8 mouse cellular contexts compared by ENCODE assay signal in the genomic region with DNA sequence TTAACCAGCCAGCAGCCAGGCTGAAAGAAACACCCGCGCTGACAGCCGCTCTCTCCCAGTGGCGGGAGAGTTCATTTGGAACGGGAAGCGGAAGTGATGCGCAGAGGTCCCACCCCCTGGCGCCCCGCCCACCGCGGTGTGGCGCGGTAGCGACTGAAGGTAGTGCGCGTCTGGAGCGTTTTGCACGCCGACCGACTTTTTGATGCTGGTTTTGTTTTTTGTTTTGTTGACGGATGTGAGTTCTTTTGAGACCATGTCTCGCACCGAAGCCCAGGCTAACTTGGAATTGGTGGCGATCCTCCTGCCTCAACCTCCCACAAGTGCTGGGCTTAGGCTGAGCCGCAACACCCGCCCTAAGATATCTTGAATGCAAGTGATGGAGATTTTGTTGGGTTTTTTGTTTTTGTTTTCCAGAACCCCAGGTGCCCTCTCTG. TPM values are rescaled to one million over a fixed set of nuclear protein-coding genes. Genes with fewer than 3 reads are reported as not detected.
A peak's percentile ranks its signal among the peaks of the same experiment; 100 is the strongest.
DNase-seq lines count a peak whose midpoint lies in the region; ATAC-seq and TF ChIP-seq lines count a peak whose summit lies in the region.

Prim2 (minus strand) TSS at position 88 of the 434 bp plus-strand sequence.

- peaks cover 33% of the 10 kb centered on the region for H3K36me3 ChIP-seq in embryonic facial prominence, embryonic 10.5 days (replicated peaks)
- peaks cover 2% of the 10 kb centered on the region; the same call in 1 of the 2 replicates for H3K36me3 ChIP-seq in limb, embryonic 11.5 days (ENCODE audit: control insufficient read depth, insufficient read depth, low read length)
- peaks cover 15% of the 10 kb centered on the region for H3K36me3 ChIP-seq in midbrain, embryonic 13.5 days
- no peaks in the 10 kb centered on the region for H3K36me3 ChIP-seq in small intestine, adult 2 months (ENCODE audit: control insufficient read depth, insufficient read depth, low read length)

- peak; percentile 92 for DNase-seq in 3134 (ENCODE audit: extremely low read depth, insufficient read length, low spot score)
- DNase-seq in adrenal gland, postnatal 14 days: peak; percentile 93
- DNase-seq in embryonic facial prominence, embryonic 10.5 days (ENCODE audit: low spot score): peak; percentile 92
- DNase-seq in kidney, adult 11 months: peak; percentile 75
- peak; percentile 92 for DNase-seq in limb, embryonic 11.5 days (ENCODE audit: low spot score)

- peak; percentile 3; the same call in 1 of the 2 replicates for TF ChIP-seq CTCF in small intestine, adult 2 months (IDR thresholded peaks at IDR 0.05; ENCODE audit: extremely low read depth, insufficient read length, insufficient replicate concordance, low read depth, low read length)

- peak within 1 kb of the TSS; percentile 87 for H3K4me3 ChIP-seq in embryonic facial prominence, embryonic 10.5 days
- peak within 1 kb of the TSS; percentile 58 for H3K4me3 ChIP-seq in limb, embryonic 11.5 days (ENCODE audit: low read depth, low read length)
- peak within 1 kb of the TSS; percentile 78 for H3K4me3 ChIP-seq in midbrain, embryonic 13.5 days (replicated peaks)
- H3K4me3 ChIP-seq in small intestine, adult 2 months (ENCODE audit: low read depth, low read length): peak within 1 kb of the TSS; percentile 80

- peak; percentile 79 for TF ChIP-seq POLR2A in small intestine, adult 2 months (IDR thresholded peaks at IDR 0.05; ENCODE audit: low read depth, low read length)

- peak; percentile 84 for ATAC-seq in granulocyte monocyte progenitor cell, adult 5-6 weeks (replicated peaks; ENCODE audit: poor library complexity, severe bottlenecking)
- ATAC-seq in limb, embryonic 11.5 days (ENCODE audit: insufficient number of reproducible peaks, low FRiP score, low TSS enrichment, low read depth): peak; percentile 85
- peak; percentile 93 for ATAC-seq in midbrain, embryonic 13.5 days

- H3K27me3 ChIP-seq in embryonic facial prominence, embryonic 10.5 days (replicated peaks; ENCODE audit: low read depth, poor library complexity, severe bottlenecking): no peaks in the 10 kb centered on the region
- H3K27me3 ChIP-seq in limb, embryonic 11.5 days (ENCODE audit: control insufficient read depth, insufficient read depth, low read length): no peaks in the 10 kb centered on the region
- no peaks in the 10 kb centered on the region for H3K27me3 ChIP-seq in midbrain, embryonic 13.5 days
- H3K27me3 ChIP-seq in small intestine, adult 2 months (ENCODE audit: control insufficient read depth, insufficient read depth, low read length): no peaks in the 10 kb centered on the region

- peaks cover 12% of the 10 kb centered on the region for H3K4me1 ChIP-seq in embryonic facial prominence, embryonic 10.5 days
- H3K4me1 ChIP-seq in limb, embryonic 11.5 days (ENCODE audit: control insufficient read depth, insufficient read depth, low read length): no peaks in the 10 kb centered on the region
- peaks cover 7% of the 10 kb centered on the region for H3K4me1 ChIP-seq in midbrain, embryonic 13.5 days (replicated peaks)
- peaks cover 3% of the 10 kb centered on the region; the same call in 1 of the 2 replicates for H3K4me1 ChIP-seq in small intestine, adult 2 months (ENCODE audit: control insufficient read depth, insufficient read depth, insufficient read length, low read length)

- peak within 1 kb of the TSS; percentile 64 for H3K9ac ChIP-seq in limb, embryonic 11.5 days (ENCODE audit: low read length)
- peak within 1 kb of the TSS; percentile 82 for H3K9ac ChIP-seq in midbrain, embryonic 13.5 days (replicated peaks)

- H3K4me2 ChIP-seq in limb, embryonic 11.5 days (ENCODE audit: low read depth, severe bottlenecking): peak within 1 kb of the TSS; percentile 76
- peak within 1 kb of the TSS; percentile 82 for H3K4me2 ChIP-seq in midbrain, embryonic 13.5 days (replicated peaks)

- no peaks in the 10 kb centered on the region for H3K9me3 ChIP-seq in embryonic facial prominence, embryonic 10.5 days
- no peaks in the 10 kb centered on the region for H3K9me3 ChIP-seq in limb, embryonic 11.5 days (ENCODE audit: control insufficient read depth, low read length)
- no peaks in the 10 kb centered on the region for H3K9me3 ChIP-seq in midbrain, embryonic 13.5 days

- peak within 1 kb of the TSS; percentile 87 for H3K27ac ChIP-seq in embryonic facial prominence, embryonic 10.5 days (replicated peaks)
- H3K27ac ChIP-seq in limb, embryonic 11.5 days (replicated peaks; ENCODE audit: low read depth, low read length): peak within 1 kb of the TSS; percentile 39; the same call in 1 of the 2 replicates
- H3K27ac ChIP-seq in midbrain, embryonic 13.5 days: peak within 1 kb of the TSS; percentile 95
- H3K27ac ChIP-seq in small intestine, adult 2 months (ENCODE audit: insufficient read depth, low read depth, low read length): peak within 1 kb of the TSS; percentile 61

- WGBS in embryonic facial prominence, embryonic 10.5 days: under 1% methylated on average over 26 of the region's 26 CpGs
- under 1% methylated on average over 26 of the region's 26 CpGs for WGBS in limb, embryonic 11.5 days
- WGBS in midbrain, embryonic 13.5 days: 0% methylated on average over 26 of the region's 26 CpGs
- WGBS in small intestine, adult 2 months: under 1% methylated on average over 26 of the region's 26 CpGs

RNA-seq across cellular contexts. Expression of gene Prim2, which starts in this region (rescaled TPM):
- total RNA-seq in adrenal gland, postnatal 14 days (2021): 8.4 and 8.5 TPM in 2 replicates
- 54.6 and 55.5 TPM in 2 replicates for polyA plus RNA-seq in embryonic facial prominence, embryonic 10.5 days (2016; fragmentation: Nextera tagmentation; extraction: Ambion mirVana)
- 77.0 and 93.7 TPM in 2 replicates for total RNA-seq in granulocyte monocyte progenitor cell, adult 5-6 weeks (2014; fragmentation: Nextera tagmentation)
- 86.3 and 90.7 TPM in 2 replicates for total RNA-seq in granulocyte monocyte progenitor cell, adult 5-6 weeks (2017)
- 50.5 and 52.2 TPM in 2 replicates for polyA plus RNA-seq in limb, embryonic 11.5 days (2014; fragmentation: Nextera tagmentation; extraction: Ambion mirVana)
- 27.7 and 29.9 TPM in 2 replicates for polyA plus RNA-seq in midbrain, embryonic 13.5 days (2015; fragmentation: Nextera tagmentation; extraction: Ambion mirVana)
- 1.6 and 2.5 TPM in 2 replicates for polyA plus RNA-seq in small intestine, adult 2 months (2012; rRNA removed)

Comparison
In these comparisons a context has a peak if more than half of its experiments do, and no peak if none do; other contexts are left out.
1. Peak in every context shown above with its lines: DNase-seq, ATAC-seq, H3K4me3 ChIP-seq and H3K27ac ChIP-seq.
2. H3K27ac ChIP-seq: peak in every context shown above with its lines; median percentile 95 in midbrain, embryonic 13.5 days; 87 in embryonic facial prominence, embryonic 10.5 days; 61 in small intestine, adult 2 months; 39 in limb, embryonic 11.5 days.